Mouse (Mus musculus) C2C12 (cell line): Measurements from ENCODE around the gene Ccl27a. TPM values are rescaled to one million over a fixed set of nuclear protein-coding genes. Genes with fewer than 3 reads are reported as not detected.

ENCODE experiments used
- H3K27me3 ChIP-seq: one replicate; pipeline ENCODE4 v1.6.1; 2011; ENCODE audit not compliant: control insufficient read depth, insufficient read depth, insufficient read length
- H3K36me3 ChIP-seq: one replicate; pipeline ENCODE4 v1.6.1; 2011; ENCODE audit not compliant: control insufficient read depth, insufficient read depth
- H3K4me3 ChIP-seq: one replicate; pipeline ENCODE4 v1.5.1; 2011; ENCODE audit warnings: mild to moderate bottlenecking, control low read depth; ENCODE audit not compliant: poor library complexity, insufficient read depth, severe bottlenecking
- H3K79me2 ChIP-seq: one replicate; pipeline ENCODE4 v1.6.1; 2011; ENCODE audit not compliant: control insufficient read depth, insufficient read depth
- H3K79me3 ChIP-seq: one replicate; pipeline ENCODE4 v1.6.1; 2011; ENCODE audit warnings: low read depth, control low read depth
- H3ac ChIP-seq: one replicate; pipeline ENCODE3; 2011; ENCODE audit warnings: low read depth; ENCODE audit not compliant: control insufficient read depth, insufficient read length
- CEBPB ChIP-seq: IDR thresholded peaks from one replicate; pipeline ENCODE4 v1.6.1; 2011; ENCODE audit warnings: low read depth, mild to moderate bottlenecking, control low read depth, moderate library complexity
- CTCF ChIP-seq: IDR thresholded peaks from one replicate; pipeline ENCODE4 v1.5.1; 2011; ENCODE audit not compliant: control insufficient read depth, insufficient read depth, insufficient read length
- FOSL1 ChIP-seq: IDR thresholded peaks from one replicate; pipeline ENCODE4 v1.8.0; 2011; ENCODE audit warnings: mild to moderate bottlenecking, low read length; ENCODE audit not compliant: poor library complexity, insufficient read depth, severe bottlenecking
- MAX ChIP-seq: IDR thresholded peaks from one replicate; pipeline ENCODE4 v1.6.1; 2011; ENCODE audit warnings: mild to moderate bottlenecking, control low read depth
- MYOD1 ChIP-seq: IDR thresholded peaks from one replicate; pipeline ENCODE4 v1.6.1; 2011; ENCODE audit warnings: low read depth; ENCODE audit not compliant: control insufficient read depth, insufficient read length
- MYOG ChIP-seq: IDR thresholded peaks from one replicate; pipeline ENCODE4 v1.6.1; 2011; ENCODE audit not compliant: control insufficient read depth, insufficient read length; ENCODE audit errors: extremely low read depth
- USF1 ChIP-seq: IDR thresholded peaks from one replicate; pipeline ENCODE4 v1.6.1; 2011; ENCODE audit warnings: low read depth, mild to moderate bottlenecking, control low read depth, moderate library complexity
- polyA plus RNA-seq: library from polyadenylated mRNA; unstranded; fragments of >200 nt; fragmentation: generic; extraction: Trizol; gene quantifications from one replicate; pipeline ENCODE4 v1.2.1, GENCODE M21; 2012; ENCODE audit warnings: missing spikeins

Ccl27a gene
- polyA plus RNA-seq, 1 experiment = not detected

GRCm38 (mm10) chr4:41738256-41738603, 35.8 kb downstream of the Ccl27a start:
- Histone ChIP-seq H3K36me3 (peaks cover 14% of the 10 kb centered on the region), H3ac (peak overlapping the region; percentile 19), H3K27me3 (peaks cover 2% of the 10 kb centered on the region), H3K79me2 (peaks cover 24% of the 10 kb centered on the region), H3K4me3 (no peak overlapping the region), H3K79me3 (peaks cover 18% of the 10 kb centered on the region)
- no peak for TF ChIP-seq MYOD1
- TF ChIP-seq USF1 = no peak
- no peak for TF ChIP-seq FOSL1

- Histone ChIP-seq H3K79me2 (peaks cover 24% of the 10 kb centered on the region), H3K36me3 (peaks cover 14% of the 10 kb centered on the region)
- no peak for TF ChIP-seq CEBPB
- no peak for TF ChIP-seq USF1
- TF ChIP-seq MAX = no peak
- peak; percentile 71 for TF ChIP-seq CTCF
- no peak for TF ChIP-seq FOSL1
These were observed 36.3 kb downstream of the Ccl27a start for GRCm38 (mm10) chr4:41737602-41738255.

GRCm38 (mm10) chr4:41731052-41731765, 42.8 kb downstream of the Ccl27a start, which contains the start of gene Arid3c:
Gene Arid3c, minus strand, starts transcription at chr4:41731142.
- Histone ChIP-seq H3K27me3 (peaks cover 58% of the 10 kb centered on the region), H3ac (peak within 1 kb of the TSS; percentile 54), H3K79me2 (no peaks in the 10 kb centered on the region), H3K4me3 (no peak within 1 kb of the TSS), H3K79me3 (no peaks in the 10 kb centered on the region), H3K36me3 (no peaks in the 10 kb centered on the region)
- TF ChIP-seq MYOD1 (no peak), USF1 (no peak)

More at GRCm38 (mm10) chr4:41737602-41738255, 36.3 kb downstream of the Ccl27a start:
- Histone ChIP-seq H3K79me3 (peaks cover 18% of the 10 kb centered on the region), H3ac (no peak overlapping the region), H3K27me3 (peaks cover 7% of the 10 kb centered on the region), H3K4me3 (no peak overlapping the region)

GRCm38 (mm10) chr4:41726826-41727621, 47.0 kb downstream of the Ccl27a start:
- H3K4me3 ChIP-seq = no peak overlapping the region
- H3K36me3 ChIP-seq = no peaks in the 10 kb centered on the region
- no peak overlapping the region for H3ac ChIP-seq
- peaks cover 63% of the 10 kb centered on the region for H3K27me3 ChIP-seq
- TF ChIP-seq CTCF (no peak), MAX (no peak)
- H3K79me3 ChIP-seq = no peaks in the 10 kb centered on the region
- H3K79me2 ChIP-seq = peaks cover 8% of the 10 kb centered on the region

GRCm38 (mm10) chr4:41722918-41723351, 51.1 kb downstream of the Ccl27a start, which contains the start of gene Dctn3:
Gene Dctn3, minus strand, starts transcription at chr4:41723170.
- Histone ChIP-seq H3K27me3 (peaks cover 31% of the 10 kb centered on the region), H3ac (peak within 1 kb of the TSS; percentile 80), H3K79me3 (peaks cover 1% of the 10 kb centered on the region), H3K79me2 (peaks cover 15% of the 10 kb centered on the region), H3K4me3 (peak within 1 kb of the TSS; percentile 84), H3K36me3 (peaks cover 14% of the 10 kb centered on the region)
- TF ChIP-seq FOSL1 (no peak), MYOD1 (no peak), MYOG (no peak), MAX (peak; percentile 38)

Other genes starting within 250 kb of the Ccl27a start
- gene Fam219a, start 204.7 kb downstream of the Ccl27a start, polyA plus RNA-seq = 1.7 TPM
- not detected for gene Dnaic1, start 204.5 kb downstream of the Ccl27a start, polyA plus RNA-seq
- 1.2 TPM for gene Enho, start 133.9 kb downstream of the Ccl27a start, polyA plus RNA-seq
- 0.05 TPM for gene Cntfr, start 77.2 kb downstream of the Ccl27a start, polyA plus RNA-seq
- 2.4 TPM for gene Il11ra1, start 74.3 kb downstream of the Ccl27a start, polyA plus RNA-seq
- gene Rpp25l, start 60.7 kb downstream of the Ccl27a start, polyA plus RNA-seq = 60.3 TPM
- gene Dctn3, start 51.1 kb downstream of the Ccl27a start, polyA plus RNA-seq = 106 TPM
- gene Arid3c, start 43.1 kb downstream of the Ccl27a start, polyA plus RNA-seq = not detected
- gene Galt, start 19.0 kb downstream of the Ccl27a start, polyA plus RNA-seq = 3.1 TPM
- 113 TPM for gene Sigmar1, start 18.1 kb downstream of the Ccl27a start, polyA plus RNA-seq
- not detected for gene Gm21541, start 129.4 kb upstream of the Ccl27a start, polyA plus RNA-seq
- not detected for gene Gm20878, start 167.3 kb upstream of the Ccl27a start, polyA plus RNA-seq
- gene Fam205a4, start 191.8 kb upstream of the Ccl27a start, polyA plus RNA-seq = not detected